Mouse (Mus musculus) olfactory bulb, adult 2 months (tissue): ENCODE results near the gene Slx1b.

ENCODE experiments used
- CTCF ChIP-seq: fragments of 200-500 bp; IDR thresholded peaks from 2 replicates; pipeline ENCODE4 v1.5.1; 2012; ENCODE audit warnings: low read depth, mild to moderate bottlenecking, low read length, moderate library complexity; ENCODE audit not compliant: insufficient read depth
- POLR2A ChIP-seq: fragments of 200-500 bp; IDR thresholded peaks from 2 replicates; pipeline ENCODE4 v1.6.1; 2012; ENCODE audit warnings: mild to moderate bottlenecking, low read depth, low read length, moderate library complexity; ENCODE audit not compliant: insufficient read depth

DNA sequence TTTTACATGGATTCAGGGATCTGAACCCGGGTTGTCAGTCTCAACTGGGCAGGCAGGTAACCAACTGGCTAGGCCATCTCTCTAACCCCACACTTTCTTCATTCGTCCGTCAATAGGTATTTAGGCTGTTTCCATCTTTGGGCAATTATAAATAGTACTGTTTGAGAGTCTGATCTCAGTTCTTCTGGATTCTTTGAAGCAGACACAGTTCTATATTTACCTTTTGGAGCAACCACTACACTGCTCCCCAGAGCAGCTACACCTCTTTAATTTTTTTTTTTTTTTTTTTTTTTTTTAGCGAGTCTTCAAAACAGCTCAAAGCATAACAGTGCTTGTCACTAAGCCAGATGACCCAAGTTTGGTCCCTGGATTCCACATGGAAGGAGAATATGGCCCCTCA, 20.1 kb upstream of the Slx1b start:
- TF ChIP-seq POLR2A (no peak), CTCF (no peak)
